Mouse (Mus musculus) bone marrow macrophage, adult 2 months (primary cell): ENCODE data around the gene Aldh2.

Source experiments
- CTCF ChIP-seq: IDR thresholded peaks from 2 replicates; pipeline ENCODE4 v1.5.1; 2012; ENCODE audit warnings: low read depth, mild to moderate bottlenecking, low read length, moderate library complexity
- POLR2A ChIP-seq: IDR thresholded peaks from 2 replicates; pipeline ENCODE4 v1.6.1; 2012; ENCODE audit warnings: mild to moderate bottlenecking, low read depth, low read length, borderline replicate concordance

DNA sequence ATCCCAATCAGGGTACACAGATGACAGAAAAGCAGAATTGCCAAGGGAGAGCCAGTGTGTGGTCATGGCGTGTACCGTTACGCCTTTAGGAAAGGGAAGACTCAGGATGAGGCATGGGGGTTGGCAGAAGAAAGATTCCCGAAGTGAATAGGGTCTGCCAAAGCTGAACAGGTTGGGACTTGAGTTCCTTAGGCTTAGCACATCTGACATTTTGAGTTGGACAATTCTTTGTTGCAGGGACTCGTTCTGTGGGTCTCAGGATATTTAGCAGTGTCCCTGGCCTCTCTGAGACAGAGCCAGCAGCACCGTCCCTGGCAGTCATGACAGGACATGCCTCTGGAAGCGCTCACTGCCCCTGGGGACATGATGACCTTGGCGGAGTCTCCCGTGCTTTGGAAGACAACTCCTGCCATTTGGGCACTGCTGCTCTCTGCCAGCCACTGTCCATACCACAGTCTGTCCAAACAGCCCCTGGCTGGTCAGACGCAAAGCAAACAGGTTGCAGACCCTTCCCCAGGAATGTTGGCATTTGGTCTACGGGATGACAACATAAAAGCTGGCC is 16.6 kb downstream of the Aldh2 start:
- TF ChIP-seq CTCF (no peak), POLR2A (no peak)
